Mouse (Mus musculus) layer of hippocampus, adult 11-12 months (tissue): Measurements from ENCODE around the gene 4930563M21Rik.
"Not testable (repeated sequence)": the region's sequence is repeated elsewhere in the genome, so short reads cannot be mapped to it uniquely, and the experiment has no call there.

Source experiments
- DNase-seq: peaks from one replicate; pipeline ENCODE4 v3.0.0; 2022; ENCODE audit warnings: low spot score

The 4930563M21Rik gene

DNA sequence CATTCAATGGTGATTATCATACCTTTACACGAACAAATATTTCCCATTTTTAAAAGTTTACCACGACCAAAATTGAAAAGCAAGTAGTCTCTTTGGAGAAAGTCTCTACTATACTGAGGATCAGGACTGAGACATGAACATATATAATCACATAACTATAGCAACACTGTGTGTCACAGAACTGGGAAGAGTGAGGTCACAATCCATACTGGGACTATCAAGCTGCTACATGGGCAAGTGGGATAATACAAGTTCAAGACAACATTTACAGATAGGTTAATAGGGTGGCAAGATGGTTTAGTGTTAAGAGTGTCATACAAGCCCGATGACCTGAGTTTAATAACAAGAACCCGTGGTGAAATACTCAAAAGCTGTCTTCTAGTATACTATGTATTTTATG lies at the start of gene 4930563M21Rik:
TSS of gene 4930563M21Rik (minus strand) at position 101 of the 400 bp plus-strand sequence.
- DNase-seq = no peak

DNA sequence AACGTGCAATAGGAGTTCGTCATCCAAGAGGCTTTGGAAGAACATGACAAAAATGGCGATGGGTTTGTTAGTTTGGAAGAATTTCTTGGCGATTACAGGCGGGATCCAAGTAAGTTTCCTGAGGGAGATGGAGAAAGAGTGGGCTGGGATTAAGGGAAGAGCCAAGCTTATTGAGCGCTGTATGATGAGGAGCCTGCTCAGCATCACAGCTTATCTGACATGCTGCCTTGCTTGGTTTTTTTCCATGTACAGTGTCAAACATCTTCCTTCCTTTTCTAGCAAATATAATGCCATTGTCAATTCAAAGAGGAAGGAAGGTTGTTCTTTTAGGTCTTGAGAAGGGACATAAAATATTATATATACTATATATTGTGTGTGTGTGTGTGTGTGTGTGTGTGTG lies 45.8 kb upstream of the 4930563M21Rik start:
- no peak for DNase-seq

DNA sequence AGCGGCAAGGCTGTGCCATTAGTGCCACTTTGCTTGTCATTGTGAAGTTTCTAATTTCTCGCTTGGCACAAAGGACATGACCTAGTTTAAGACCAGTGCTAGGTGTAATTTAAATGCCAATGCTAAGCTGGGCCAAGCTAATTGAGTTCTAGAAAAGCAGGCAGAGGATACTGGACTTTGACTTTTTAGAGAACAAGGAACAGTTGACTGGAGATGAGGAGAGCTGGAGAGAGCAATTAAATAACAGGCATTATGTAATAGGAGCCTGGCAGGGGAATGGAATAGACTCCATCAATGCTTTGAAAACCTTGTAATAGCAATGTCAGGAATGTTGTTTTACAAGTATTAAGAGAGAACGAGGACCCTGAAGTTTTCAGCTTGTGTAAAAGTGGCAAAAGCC lies 43.4 kb upstream of the 4930563M21Rik start:
- DNase-seq = no peak

DNA sequence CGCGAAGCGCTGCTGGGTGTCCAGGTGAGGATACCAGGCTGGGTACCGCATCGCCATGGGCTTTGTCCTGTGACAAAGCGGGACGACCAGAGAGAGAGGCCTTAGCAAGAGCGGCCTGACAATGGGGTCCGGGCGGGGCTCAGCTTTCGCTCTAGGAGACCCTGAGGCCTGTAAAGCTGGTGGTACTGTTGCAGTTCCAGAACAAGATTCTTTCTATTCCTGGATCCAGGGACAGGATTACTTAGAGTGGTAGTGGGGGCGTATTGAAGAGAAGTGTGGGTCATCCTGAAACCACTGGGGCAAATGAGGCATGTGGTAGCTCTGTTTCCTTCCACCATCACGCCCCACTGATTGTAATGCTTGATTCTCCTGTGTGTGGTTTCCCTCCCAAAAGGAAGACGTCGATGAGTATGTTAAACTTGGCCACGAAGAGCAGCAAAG lies 31.9 kb upstream of the 4930563M21Rik start:
- DNase-seq = no peak

DNA sequence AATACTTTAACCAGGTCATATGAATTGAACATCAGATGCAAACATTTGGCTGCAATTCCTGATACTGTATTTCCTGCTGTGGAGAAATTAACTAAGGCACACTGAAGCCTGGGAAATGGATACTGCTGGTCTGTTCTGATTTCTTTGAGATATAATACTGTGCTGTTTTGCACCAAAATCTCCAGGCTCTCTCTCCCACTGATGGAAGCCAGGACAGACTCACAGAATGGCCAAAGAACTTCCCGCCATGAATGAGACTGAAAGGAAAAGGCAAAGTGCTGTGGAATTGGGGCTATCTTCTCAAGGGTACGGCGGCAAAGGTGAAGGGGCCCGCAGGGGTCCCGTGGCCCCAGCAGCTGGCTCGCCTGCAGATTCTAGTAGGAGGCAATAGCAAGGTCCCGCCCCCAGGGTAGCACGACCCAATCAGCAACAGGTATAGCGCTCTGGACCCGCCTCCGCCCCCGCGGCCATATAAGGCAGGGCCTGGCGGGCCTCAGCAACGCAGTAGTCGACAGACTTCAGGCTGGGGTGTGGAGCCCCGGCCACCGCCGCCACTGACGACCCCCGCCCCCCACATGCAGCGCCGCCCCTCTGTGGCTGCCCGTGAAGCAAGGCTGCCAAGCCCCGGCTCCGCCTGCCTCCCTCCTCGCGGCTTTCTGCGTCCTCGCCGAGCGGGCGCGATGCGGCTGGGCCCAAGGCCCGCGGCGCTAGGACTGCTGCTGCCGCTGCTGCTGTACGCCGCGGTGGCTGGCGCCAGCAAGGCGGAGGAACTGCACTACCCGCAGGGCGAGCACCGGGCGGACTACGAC lies 31.2 kb upstream of the 4930563M21Rik start, which contains the start of gene Rcn2:
TSS of gene Rcn2 (plus strand) at position 474 of the 809 bp plus-strand sequence.
- DNase-seq = peak; percentile 97

DNA sequence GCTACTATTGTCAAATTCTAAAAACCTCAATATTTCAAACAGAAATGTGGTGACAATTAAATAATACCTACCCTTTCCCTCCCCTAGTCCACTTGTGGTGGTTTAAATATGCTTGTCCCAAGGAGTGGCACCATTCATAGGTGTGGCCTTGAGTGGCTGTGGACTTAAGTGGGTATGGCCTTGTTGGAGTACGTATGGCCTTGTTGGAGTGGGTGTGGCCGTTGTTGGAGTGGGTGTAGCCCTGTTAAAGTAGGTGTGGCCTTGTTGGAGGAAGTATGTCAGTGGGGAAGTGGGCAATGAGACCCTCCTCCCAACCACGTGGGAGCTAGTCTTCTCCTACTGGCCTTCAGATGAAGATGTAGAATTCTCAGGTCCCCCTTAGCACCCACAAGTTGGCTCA lies 21.9 kb upstream of the 4930563M21Rik start:
- no peak for DNase-seq

DNA sequence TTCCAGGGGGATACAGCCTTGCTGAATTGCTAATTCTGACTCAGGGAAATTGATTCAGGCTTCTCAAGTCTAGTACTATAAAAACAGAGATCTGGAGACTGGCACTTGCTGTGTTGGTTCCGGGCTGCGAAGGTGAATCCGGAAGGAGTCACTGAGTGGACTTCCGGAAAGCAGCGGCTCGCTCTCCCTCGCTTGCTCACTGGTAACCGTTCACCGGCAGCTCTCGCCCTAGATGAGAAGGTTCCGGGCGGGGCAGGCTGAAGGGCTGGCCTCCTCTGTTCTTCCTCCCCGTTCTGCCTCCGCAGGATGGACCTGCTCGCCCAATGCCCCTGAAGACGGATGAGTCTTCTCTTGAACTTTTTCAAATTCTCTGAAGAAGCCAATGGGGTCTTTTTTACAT lies 16.9 kb upstream of the 4930563M21Rik start:
- no peak for DNase-seq

DNA sequence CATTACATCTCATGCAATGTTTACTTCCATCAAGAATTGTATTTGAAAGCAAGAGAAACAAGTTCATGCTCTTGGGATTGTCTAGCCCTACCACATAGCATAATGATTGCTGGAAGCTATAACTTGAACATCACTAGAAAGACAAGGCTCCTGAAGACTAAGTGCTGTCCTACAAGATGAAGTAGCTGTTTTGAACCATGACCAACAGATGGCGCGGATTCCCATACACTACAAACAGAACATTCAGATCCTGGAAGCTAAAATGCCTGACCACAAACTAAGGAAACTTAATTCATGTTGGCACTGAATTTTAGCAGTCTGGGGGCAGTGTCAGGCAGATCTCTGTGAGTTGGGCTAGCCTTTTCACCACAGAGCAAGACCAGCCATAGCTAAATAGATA lies 14.4 kb upstream of the 4930563M21Rik start:
- DNase-seq = no peak

DNA sequence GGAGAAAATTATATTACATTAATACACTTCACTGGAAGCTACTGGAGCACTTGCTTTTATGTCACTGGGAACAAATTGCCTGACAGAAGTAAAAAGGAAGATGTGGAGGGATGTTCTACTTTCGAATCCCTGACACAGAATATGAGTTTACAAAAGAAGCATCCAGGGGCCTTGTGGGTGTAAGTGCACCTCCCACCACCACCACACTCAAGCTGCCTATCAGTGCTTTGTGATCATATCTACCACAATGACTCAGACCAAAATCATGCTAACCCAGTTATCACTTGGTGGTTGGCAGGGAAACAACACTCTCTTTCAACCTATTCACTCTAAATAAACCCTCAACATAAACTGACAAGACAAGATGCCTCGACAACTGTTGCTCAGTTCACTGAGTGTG lies 5.7 kb downstream of the 4930563M21Rik start:
- not testable (repeated sequence) for DNase-seq

DNA sequence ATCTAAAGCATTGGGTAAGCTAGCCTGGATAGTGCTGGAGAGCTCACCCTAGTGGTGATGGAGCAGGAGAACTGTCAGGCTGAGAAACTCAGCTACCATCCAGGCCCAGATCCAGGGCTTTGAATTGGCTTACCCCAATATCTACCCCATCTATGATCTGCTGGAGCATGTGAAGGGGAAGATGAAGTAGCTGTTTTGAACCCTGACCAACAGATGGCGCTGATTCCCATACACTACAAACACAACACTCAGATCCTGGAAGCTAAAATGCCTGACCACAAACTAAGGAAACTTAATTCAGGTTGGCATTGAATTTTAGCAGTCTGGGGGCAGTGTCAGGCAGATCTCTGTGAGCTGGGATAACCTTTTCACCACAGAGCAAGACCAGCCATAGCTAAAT lies 63.5 kb downstream of the 4930563M21Rik start:
- peak; percentile 28 for DNase-seq

DNA sequence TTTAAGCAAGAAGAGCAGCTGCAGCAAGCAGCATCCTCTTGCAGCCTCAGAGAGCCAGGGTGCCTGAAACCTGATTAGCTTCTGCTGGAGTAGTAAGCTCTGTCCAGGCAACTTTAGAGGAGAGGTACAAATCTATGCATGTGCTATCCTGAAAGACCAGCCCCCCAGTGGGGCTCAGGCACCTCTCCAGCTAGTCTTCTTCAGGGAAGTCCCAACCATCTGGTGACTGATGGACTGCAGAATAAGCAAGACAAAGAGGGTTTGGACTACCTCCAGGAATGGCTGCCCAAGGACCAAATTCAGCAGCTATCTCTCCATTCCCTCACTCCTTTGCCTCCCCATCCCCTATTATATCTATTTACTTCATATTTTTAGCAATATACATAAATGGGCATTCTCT lies 69.0 kb downstream of the 4930563M21Rik start:
- DNase-seq = no peak

DNA sequence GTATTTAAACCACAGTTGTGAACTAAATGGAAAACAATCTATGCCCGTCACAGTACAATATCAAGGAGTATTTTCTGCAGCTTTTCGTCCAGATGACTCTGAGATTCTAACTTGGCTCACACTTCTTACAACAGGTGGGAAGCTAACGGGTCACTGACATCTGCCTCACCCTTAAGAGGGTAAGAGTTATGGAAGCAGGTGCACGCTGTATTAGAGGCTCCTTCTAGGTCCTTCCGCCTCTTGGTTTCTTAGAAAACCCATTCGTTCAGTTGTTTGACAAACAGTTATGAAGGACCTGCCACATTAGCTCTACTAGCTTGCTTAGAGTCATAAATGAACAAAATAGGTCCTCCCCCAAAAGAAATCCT lies 71.7 kb downstream of the 4930563M21Rik start:
- DNase-seq = no peak

DNA sequence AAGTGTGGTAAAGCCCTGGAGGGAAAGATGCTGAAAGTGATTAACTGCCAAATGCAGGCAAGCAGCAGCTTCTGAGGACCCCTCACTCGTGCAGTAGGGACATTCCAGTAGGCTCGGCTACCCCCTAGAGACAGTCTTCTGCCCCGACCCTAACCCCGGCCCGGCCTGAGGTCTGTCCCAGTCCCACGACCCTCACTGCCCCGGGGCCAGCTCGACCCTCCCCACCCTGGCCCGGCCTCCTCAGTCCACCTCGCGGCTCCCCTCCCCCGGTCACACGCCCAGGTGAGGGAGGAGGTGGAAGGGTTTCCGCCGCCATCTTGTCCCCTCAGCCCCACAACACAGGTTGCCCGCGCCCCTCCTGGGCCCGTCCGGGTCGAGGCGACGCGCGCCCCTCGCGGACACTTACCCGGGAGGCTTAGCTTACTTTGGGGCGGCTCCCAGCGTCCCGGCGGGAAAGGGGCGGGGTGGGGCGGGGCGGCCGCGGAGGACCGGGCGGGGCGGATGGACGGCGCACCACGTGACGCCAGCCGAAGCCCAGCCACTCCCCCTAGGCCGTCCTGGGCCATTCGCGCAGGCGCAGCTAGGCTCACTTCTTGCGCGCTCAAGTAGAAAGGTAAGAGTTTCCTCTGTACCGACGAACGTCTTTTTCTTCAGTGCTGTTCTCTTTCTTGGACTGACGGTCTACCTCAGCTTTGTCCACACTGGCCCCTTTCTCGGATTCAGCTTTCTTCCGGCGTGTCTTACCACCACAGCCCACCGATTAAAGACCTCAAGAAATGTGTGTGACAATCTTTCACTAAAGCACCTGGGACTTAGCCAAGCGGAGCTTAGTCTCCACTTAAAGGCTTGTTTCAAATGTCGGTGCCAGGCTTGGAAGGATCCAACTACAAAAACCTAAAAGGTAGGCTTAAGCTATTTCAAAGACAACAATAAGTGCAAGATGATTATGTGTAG lies 72.4 kb downstream of the 4930563M21Rik start, which contains the start of gene Scaper:
TSS of gene Scaper (minus strand) at position 456 of the 954 bp plus-strand sequence.
- peak; percentile 85 for DNase-seq

DNA sequence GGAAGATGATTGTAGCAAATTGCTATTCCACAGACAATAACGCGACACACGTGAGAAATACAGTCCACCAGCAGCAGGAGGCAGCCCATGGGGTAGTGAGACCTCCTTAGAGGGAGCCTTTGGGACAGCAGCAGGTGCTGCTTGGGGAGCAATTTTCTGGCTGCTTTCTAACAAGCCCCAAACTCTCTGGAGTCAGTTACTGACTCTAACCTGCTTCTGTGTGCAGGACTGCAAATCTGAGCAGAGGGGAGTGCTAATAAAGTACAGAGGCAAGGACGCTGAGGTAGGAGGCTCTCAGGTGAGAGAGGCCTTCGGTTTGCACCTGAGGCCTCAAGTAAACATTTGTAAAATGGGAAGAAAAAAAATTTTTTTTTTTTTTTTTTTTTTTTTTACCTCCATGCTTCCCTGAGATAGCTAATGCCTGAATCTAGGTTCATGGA lies 73.1 kb downstream of the 4930563M21Rik start:
- no peak for DNase-seq

DNA sequence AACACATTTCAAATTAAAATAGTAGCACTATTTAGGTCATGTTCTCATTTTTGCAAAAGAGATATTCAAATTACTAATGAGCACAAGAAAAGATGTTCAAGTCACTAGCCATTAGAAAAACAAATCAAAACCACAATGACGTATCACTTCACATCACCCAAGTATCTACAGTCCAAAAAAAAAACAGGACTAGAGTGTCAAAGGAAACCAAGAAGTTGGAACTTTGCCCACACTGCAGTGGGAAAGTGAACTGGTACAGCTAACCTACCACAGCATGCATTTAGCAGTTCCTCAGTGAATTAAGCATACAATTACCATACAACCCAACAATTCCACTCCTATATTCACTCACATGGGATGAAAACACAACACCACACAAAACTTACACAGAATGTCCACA lies 77.9 kb downstream of the 4930563M21Rik start:
- DNase-seq = no peak

DNA sequence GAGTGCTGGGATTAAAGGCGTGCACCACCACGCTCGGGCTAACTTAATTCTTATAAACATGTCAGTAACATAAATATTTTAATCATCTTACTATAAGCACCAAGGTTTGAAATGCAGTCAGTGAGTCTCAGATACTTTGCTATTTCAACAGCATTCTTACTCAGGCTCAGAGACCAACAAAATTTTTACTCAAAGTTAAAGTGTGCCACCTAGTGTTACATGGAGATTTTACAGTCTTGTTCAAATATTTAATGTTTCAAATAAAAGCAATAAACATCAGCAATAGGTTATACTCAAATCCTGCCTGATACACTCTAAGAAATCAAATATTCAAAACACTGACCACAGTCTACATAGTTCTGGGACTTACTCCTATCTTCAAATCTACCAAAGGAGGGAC lies 91.8 kb downstream of the 4930563M21Rik start:
- no peak for DNase-seq

DNA sequence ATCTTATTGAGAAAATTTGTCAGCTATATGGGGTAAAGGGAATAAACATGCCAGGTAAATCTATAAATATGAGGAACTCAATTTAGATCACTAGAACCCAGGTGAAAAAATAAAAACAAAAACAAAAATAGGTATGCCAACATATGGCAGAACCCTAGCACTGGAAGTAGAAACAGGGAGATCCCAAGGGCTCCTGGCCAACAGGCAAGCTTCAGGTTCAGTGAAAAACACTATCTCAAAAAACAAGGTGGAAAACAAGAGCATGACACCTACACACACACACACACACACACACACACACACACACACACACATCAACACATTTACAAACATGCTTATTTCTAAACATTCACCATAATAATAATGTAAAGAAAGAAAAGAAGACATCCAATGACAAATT lies 93.6 kb downstream of the 4930563M21Rik start:
- no peak for DNase-seq
